Mouse (Mus musculus): ENCODE results near the gene Ints7.

The Ints7 gene

DNA sequence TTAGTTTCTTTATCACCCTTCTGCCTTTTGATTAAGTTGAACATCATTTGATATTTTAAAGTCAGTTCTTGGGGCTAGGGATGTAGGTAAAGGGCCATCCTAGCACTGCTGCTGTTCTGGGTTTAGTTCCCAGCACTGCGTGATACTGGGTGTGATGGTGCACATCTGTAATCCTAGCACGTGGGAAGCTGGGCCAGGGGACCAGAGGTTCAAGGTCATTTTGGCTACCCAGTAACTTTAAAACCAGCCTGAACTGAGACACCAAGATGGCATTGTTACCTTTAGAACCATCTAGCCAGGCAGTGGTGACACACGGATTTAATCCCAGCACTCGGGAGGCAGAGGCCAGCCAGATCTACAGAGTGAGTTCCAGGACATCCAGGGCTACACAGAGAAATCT lies 8.4 kb downstream of the Ints7 start:
- DNase-seq (ENCODE audit: extremely low read depth, low read depth, low spot score), result no peak

- DNase-seq (ENCODE audit: extremely low read depth, low read depth, low spot score), result no peak
Measured at GRCm38 (mm10) chr1:191584483-191584882, 9.0 kb downstream of the Ints7 start.

- DNase-seq (ENCODE audit: extremely low read depth, low read depth, low spot score), result no peak
Measured at GRCm38 (mm10) chr1:191585704-191586103, 10.3 kb downstream of the Ints7 start.

- no peak for DNase-seq (ENCODE audit: extremely low read depth, low read depth, low spot score)
Measured at GRCm38 (mm10) chr1:191587062-191587461, 11.6 kb downstream of the Ints7 start.

DNA sequence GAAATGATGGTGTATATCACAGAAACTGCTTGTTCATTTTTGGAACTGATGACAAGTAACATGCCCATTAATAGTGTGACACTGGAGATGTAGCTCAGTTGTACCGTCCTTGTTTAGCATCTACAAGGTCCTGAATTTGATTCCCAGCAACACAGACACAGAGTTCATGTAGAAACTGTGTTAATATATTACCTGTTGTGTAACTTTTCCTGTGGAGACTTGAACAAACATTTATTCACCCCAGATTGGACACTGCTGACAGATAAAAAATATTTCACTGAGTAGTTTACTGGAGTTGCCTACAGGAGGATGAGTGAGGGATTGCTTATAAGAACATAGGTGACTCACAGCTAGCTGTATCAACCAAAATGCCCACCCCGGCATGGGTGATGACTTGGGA lies 13.3 kb downstream of the Ints7 start:
- DNase-seq (ENCODE audit: extremely low read depth, low read depth, low spot score), result no peak

- no peak for DNase-seq (ENCODE audit: extremely low read depth, low read depth, low spot score)
Measured at GRCm38 (mm10) chr1:191592016-191592720, 16.7 kb downstream of the Ints7 start.

GRCm38 (mm10) chr1:191596076-191596475 lies 20.6 kb downstream of the Ints7 start:
- no peak for DNase-seq (ENCODE audit: extremely low read depth, low read depth, low spot score)

GRCm38 (mm10) chr1:191599210-191599609 lies 23.8 kb downstream of the Ints7 start:
- DNase-seq (ENCODE audit: extremely low read depth, low read depth, low spot score), result no peak

GRCm38 (mm10) chr1:191604690-191605089 lies 29.3 kb downstream of the Ints7 start:
- DNase-seq (ENCODE audit: extremely low read depth, low read depth, low spot score), result no peak

- DNase-seq (ENCODE audit: extremely low read depth, low read depth, low spot score), result no peak
Measured at GRCm38 (mm10) chr1:191609051-191609450, 33.6 kb downstream of the Ints7 start.

DNA sequence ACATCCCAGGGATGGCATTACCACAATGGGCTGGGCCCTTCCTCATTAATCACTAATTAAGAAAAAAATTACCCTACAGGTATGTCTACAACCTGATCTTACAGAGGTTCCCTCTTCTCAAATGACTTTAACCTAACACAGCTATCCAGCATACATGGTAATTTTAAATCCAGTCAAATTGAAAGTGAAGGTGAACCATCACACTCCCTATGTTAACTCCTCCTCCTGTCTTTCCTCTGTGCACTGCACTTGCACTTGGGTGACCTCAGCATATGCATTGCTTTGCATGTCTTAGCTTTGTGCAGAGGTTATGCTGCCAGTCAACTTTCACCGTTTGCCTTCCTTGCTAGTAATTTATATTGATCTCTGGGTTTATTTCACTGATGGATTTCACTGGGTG lies 34.1 kb downstream of the Ints7 start:
- no peak for DNase-seq (ENCODE audit: extremely low read depth, low read depth, low spot score)

- no peak for DNase-seq (ENCODE audit: extremely low read depth, low read depth, low spot score)
Measured at GRCm38 (mm10) chr1:191610357-191610756, 34.9 kb downstream of the Ints7 start.

DNA sequence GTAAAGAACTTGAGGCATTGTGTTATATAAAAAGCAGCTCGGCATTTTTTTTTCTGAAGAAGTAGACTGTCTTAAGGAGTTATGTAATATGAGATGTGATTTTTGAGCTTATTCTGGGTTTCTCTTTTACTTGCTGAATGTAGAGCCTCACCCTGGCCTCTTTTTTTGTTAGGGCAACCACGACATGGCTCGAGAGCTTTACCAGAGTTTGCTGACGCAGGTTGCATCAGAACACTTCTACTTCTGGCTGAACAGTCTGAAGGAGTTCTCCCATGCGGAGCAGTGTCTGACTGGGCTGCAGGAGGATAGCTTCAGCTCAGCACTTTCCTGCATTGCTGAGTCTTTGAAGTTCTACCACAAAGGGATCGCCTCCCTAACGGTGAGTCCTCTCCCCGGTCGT lies 36.2 kb downstream of the Ints7 start:
- no peak for DNase-seq (ENCODE audit: extremely low read depth, low read depth, low spot score)

DNA sequence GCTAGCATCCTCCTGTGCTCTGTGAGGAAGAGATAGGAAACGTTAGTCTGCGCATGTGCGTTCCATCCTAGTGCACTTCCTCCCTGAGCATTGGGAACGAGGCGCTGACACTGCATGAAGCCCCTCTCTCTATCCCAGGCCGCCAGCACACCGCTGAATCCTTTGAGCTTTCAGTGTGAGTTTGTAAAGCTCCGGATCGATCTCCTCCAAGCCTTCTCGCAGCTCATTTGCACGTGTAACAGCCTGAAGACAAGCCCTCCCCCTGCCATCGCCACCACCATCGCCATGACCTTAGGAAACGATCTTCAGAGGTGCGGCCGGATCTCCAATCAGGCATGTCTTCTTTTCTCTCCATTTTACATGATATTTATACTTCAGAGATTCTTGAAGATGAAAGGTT lies 37.4 kb downstream of the Ints7 start:
- DNase-seq (ENCODE audit: extremely low read depth, low read depth, low spot score), result no peak

GRCm38 (mm10) chr1:191616245-191616644 lies 40.8 kb downstream of the Ints7 start:
- DNase-seq (ENCODE audit: extremely low read depth, low read depth, low spot score), result no peak

- no peak for DNase-seq (ENCODE audit: extremely low read depth, low read depth, low spot score)
Measured at GRCm38 (mm10) chr1:191617589-191617988, 42.2 kb downstream of the Ints7 start.

DNA sequence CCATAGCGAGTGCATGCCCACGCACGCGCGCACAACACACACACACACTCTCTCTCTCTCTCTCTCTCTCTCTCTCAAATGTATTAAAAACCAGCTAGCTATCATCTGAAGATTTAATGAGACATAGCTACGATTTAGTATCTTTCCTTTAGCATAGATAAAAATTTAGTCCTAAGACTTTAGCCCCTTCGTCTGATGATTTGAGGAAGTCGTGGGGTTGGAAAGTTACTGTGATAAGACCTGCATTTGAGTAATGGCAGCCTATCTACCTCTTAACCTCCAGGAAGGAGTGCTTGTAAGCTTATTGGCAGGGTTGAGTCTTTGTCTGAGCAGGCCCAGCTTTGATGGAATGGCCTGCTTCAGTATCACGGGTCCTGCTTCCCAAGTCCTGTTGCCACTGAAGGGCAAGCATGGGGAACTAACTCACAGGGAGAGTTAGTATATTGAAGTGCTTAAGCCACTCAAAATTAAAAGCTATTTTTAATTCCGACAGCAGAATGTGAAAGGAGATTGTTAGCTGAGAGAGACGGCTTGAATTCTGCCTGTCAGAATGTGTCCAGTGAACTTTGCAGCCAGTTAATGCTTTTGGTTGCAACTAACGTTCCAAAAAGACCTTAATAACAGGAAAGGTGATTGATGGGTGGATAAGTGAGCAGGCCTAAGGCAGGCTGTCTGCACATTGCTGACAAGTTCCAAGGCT lies 42.8 kb downstream of the Ints7 start:
- DNase-seq (ENCODE audit: extremely low read depth, low read depth, low spot score), result no peak

DNA sequence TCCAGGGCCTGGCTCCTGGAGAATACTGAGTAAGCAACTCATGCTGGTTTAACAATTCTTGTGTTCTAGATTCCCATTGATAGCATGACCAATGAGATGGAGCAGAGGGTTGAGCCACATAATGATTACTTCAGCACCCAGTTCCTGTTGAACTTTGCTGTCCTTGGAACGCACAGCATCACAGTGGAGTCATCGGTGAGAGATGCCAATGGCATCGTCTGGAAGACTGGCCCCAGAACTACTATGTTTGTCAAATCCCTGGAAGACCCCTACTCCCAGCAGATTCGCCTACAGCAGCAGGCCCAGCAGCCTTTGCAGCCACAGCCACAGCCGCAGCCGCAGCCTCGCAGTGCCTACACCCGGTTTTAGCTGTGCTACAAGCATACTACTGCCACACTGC lies 45.7 kb downstream of the Ints7 start:
- no peak for DNase-seq (ENCODE audit: extremely low read depth, low read depth, low spot score)

- no peak for DNase-seq (ENCODE audit: extremely low read depth, low read depth, low spot score)
Measured at GRCm38 (mm10) chr1:191622801-191623200, 47.4 kb downstream of the Ints7 start.

GRCm38 (mm10) chr1:191624492-191624891 lies 49.1 kb downstream of the Ints7 start:
- no peak for DNase-seq (ENCODE audit: extremely low read depth, low read depth, low spot score)

DNA sequence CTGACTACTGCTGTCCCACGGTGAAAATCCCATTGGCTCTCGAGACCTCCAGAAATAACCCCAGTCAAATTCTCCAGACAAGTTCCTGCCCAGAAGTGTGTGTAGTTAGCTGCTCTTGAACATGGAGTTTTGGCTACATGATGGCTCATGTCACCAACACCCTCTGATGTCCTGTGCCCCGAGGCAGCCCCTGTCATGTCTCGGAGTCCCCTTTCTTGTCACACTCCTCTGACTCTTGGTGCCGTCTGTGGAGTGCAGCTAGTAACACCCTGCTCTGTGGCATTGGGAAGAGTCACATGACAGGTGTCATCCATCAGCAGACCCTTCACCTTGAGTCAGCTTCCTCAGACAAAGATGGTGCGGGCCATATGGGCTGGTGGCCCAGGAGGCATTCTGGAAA lies 49.6 kb downstream of the Ints7 start:
- DNase-seq (ENCODE audit: extremely low read depth, low read depth, low spot score), result no peak

- no peak for DNase-seq (ENCODE audit: extremely low read depth, low read depth, low spot score)
Measured at GRCm38 (mm10) chr1:191625620-191626019, 50.2 kb downstream of the Ints7 start.

All from fat pad, adult 2 months (tissue).